ENCODE assay signal across 7 mouse cellular contexts in genomic region chr4:154171151-154171930, GRCm38 (mm10). TPM values are rescaled to one million over a fixed set of nuclear protein-coding genes. Genes with fewer than 3 reads are reported as not detected.
A peak's percentile ranks its signal among the peaks of the same experiment; 100 is the strongest.
DNase-seq lines count a peak whose midpoint lies in the region; ATAC-seq and TF ChIP-seq lines count a peak whose summit lies in the region.

No protein-coding gene starts in this region.

- H3K27me3 ChIP-seq in embryonic facial prominence, embryonic 12.5 days, result peaks cover 27% of the 10 kb centered on the region
- H3K27me3 ChIP-seq in hindbrain, postnatal 0 days (ENCODE audit: insufficient read depth, low read length), result peaks cover 22% of the 10 kb centered on the region; the same call in 1 of the 2 replicates
- peaks cover 67% of the 10 kb centered on the region for H3K27me3 ChIP-seq in midbrain, embryonic 12.5 days

- peak overlapping the region; percentile 65 for H3K4me3 ChIP-seq in embryonic facial prominence, embryonic 12.5 days
- peak overlapping the region; percentile 48 for H3K4me3 ChIP-seq in hindbrain, postnatal 0 days (ENCODE audit: low read length)
- H3K4me3 ChIP-seq in midbrain, embryonic 12.5 days, result peak overlapping the region; percentile 63

- H3K9ac ChIP-seq in embryonic facial prominence, embryonic 12.5 days, result peak overlapping the region; percentile 68
- 0 out of 2 replicates have a peak overlapping the region, but pooled peaks have one; percentile 33 for H3K9ac ChIP-seq in hindbrain, postnatal 0 days (replicated peaks; ENCODE audit: low read length)
- H3K9ac ChIP-seq in midbrain, embryonic 12.5 days (replicated peaks), result peak overlapping the region; percentile 68

- peaks cover 44% of the 10 kb centered on the region for H3K4me1 ChIP-seq in embryonic facial prominence, embryonic 12.5 days
- peaks cover 5% of the 10 kb centered on the region; the same call in 1 of the 2 replicates for H3K4me1 ChIP-seq in hindbrain, postnatal 0 days (ENCODE audit: insufficient read depth, low read length)
- peaks cover 35% of the 10 kb centered on the region for H3K4me1 ChIP-seq in midbrain, embryonic 12.5 days

- intact Hi-C loops in gastrocnemius, postnatal 36 days (cut with DNase I), result no loop called here

- H3K27ac ChIP-seq in embryonic facial prominence, embryonic 12.5 days, result peak overlapping the region; percentile 75
- H3K27ac ChIP-seq in hindbrain, postnatal 0 days, result no peak overlapping the region
- H3K27ac ChIP-seq in midbrain, embryonic 12.5 days (replicated peaks), result peak overlapping the region; percentile 30; the same call in 1 of the 2 replicates

- under 1% methylated on average over 37 of the region's 37 CpGs for WGBS in embryonic facial prominence, embryonic 12.5 days
- WGBS in hindbrain, postnatal 0 days, result 2% methylated on average over 37 of the region's 37 CpGs
- WGBS in midbrain, embryonic 12.5 days, result 2% methylated on average over 37 of the region's 37 CpGs

- peak overlapping the region; percentile 93 for H3K4me2 ChIP-seq in embryonic facial prominence, embryonic 12.5 days (replicated peaks)
- H3K4me2 ChIP-seq in hindbrain, postnatal 0 days (ENCODE audit: low read depth, low read length), result peak overlapping the region; percentile 85
- peak overlapping the region; percentile 98 for H3K4me2 ChIP-seq in midbrain, embryonic 12.5 days (replicated peaks)

- no peaks in the 10 kb centered on the region for H3K36me3 ChIP-seq in embryonic facial prominence, embryonic 12.5 days
- no peaks in the 10 kb centered on the region for H3K36me3 ChIP-seq in hindbrain, postnatal 0 days (ENCODE audit: insufficient read depth, low read length)
- H3K36me3 ChIP-seq in midbrain, embryonic 12.5 days, result no peaks in the 10 kb centered on the region

- H3K9me3 ChIP-seq in embryonic facial prominence, embryonic 12.5 days, result no peaks in the 10 kb centered on the region
- no peaks in the 10 kb centered on the region for H3K9me3 ChIP-seq in hindbrain, postnatal 0 days (ENCODE audit: low read length)
- H3K9me3 ChIP-seq in midbrain, embryonic 12.5 days, result no peaks in the 10 kb centered on the region

- TF ChIP-seq CTCF in hindbrain, postnatal 0 days (IDR thresholded peaks at IDR 0.05; ENCODE audit: low read depth), result no peak

- peak; percentile 40 for ATAC-seq in common myeloid progenitor, adult 5-6 weeks (replicated peaks; ENCODE audit: low read depth, poor library complexity, severe bottlenecking)
- 0 out of 2 replicates have a peak, but pooled peaks have one; percentile 7 for ATAC-seq in embryonic facial prominence, embryonic 12.5 days (ENCODE audit: insufficient number of reproducible peaks, insufficient read depth, low FRiP score, low TSS enrichment)
- ATAC-seq in hindbrain, postnatal 0 days, result 0 out of 2 replicates have a peak, but pooled peaks have one; percentile 10
- ATAC-seq in midbrain, embryonic 12.5 days (ENCODE audit: low FRiP score, low read depth), result peak; percentile 53

- no peak for DNase-seq in hindbrain, postnatal 0 days (ENCODE audit: low spot score)
- DNase-seq in gastrocnemius, postnatal 36 days, result no peak
- no peak for DNase-seq in adrenal gland, postnatal 4 days (ENCODE audit: low spot score in 2 of 2)
- no peak for DNase-seq in spleen, postnatal 10 days (ENCODE audit: low spot score in 2 of 2)

RNA-seq across cellular contexts. Expression of gene Megf6, which starts 0.8 kb away (rescaled TPM):
- not detected in 2 replicates for total RNA-seq in common myeloid progenitor, adult 5-6 weeks (2017)
- 60.5 and 63.2 TPM in 2 replicates for polyA plus RNA-seq in embryonic facial prominence, embryonic 12.5 days (2016; fragmentation: Nextera tagmentation; extraction: Ambion mirVana)
- total RNA-seq in hindbrain, postnatal 0 days (2014; rRNA removed), result 40.5 and 54.8 TPM in 2 replicates
- polyA plus RNA-seq in hindbrain, postnatal 0 days (2015; fragmentation: Nextera tagmentation; extraction: Ambion mirVana), result 7.0 and 7.2 TPM in 2 replicates
- polyA plus RNA-seq in midbrain, embryonic 12.5 days (2016; fragmentation: Nextera tagmentation; extraction: Ambion mirVana), result 21.3 and 29.5 TPM in 2 replicates
- total RNA-seq in gastrocnemius, postnatal 36 days (2021), result under 1 TPM; 0.54 TPM
- 10 to 100 TPM; 18.0 to 19.6 TPM for total RNA-seq in adrenal gland, postnatal 4 days (2021)

RNA-seq across cellular contexts. Expression of gene Tprgl, which starts 10.9 kb away (rescaled TPM):
- total RNA-seq in common myeloid progenitor, adult 5-6 weeks (2017), result 34.9 and 39.8 TPM in 2 replicates
- polyA plus RNA-seq in embryonic facial prominence, embryonic 12.5 days (2016; fragmentation: Nextera tagmentation; extraction: Ambion mirVana), result 144 and 146 TPM in 2 replicates
- 212 and 220 TPM in 2 replicates for total RNA-seq in hindbrain, postnatal 0 days (2014; rRNA removed)
- polyA plus RNA-seq in hindbrain, postnatal 0 days (2015; fragmentation: Nextera tagmentation; extraction: Ambion mirVana), result 228 and 239 TPM in 2 replicates
- polyA plus RNA-seq in midbrain, embryonic 12.5 days (2016; fragmentation: Nextera tagmentation; extraction: Ambion mirVana), result 149 and 164 TPM in 2 replicates
- 10 to 100 TPM; 82.7 to 82.8 TPM for total RNA-seq in gastrocnemius, postnatal 36 days (2021)
- 100 to 1,000 TPM; 137 to 140 TPM for total RNA-seq in adrenal gland, postnatal 4 days (2021)

RNA-seq across cellular contexts. Expression of gene Wrap73, which starts 29.2 kb away (rescaled TPM):
- total RNA-seq in common myeloid progenitor, adult 5-6 weeks (2017), result 9.5 and 10.4 TPM in 2 replicates
- 49.8 TPM in 2 replicates for polyA plus RNA-seq in embryonic facial prominence, embryonic 12.5 days (2016; fragmentation: Nextera tagmentation; extraction: Ambion mirVana)
- total RNA-seq in hindbrain, postnatal 0 days (2014; rRNA removed), result 55.0 and 76.7 TPM in 2 replicates
- polyA plus RNA-seq in hindbrain, postnatal 0 days (2015; fragmentation: Nextera tagmentation; extraction: Ambion mirVana), result 36.3 and 36.5 TPM in 2 replicates
- 46.9 and 52.5 TPM in 2 replicates for polyA plus RNA-seq in midbrain, embryonic 12.5 days (2016; fragmentation: Nextera tagmentation; extraction: Ambion mirVana)
- 1 to 10 TPM; 7.0 to 8.7 TPM for total RNA-seq in gastrocnemius, postnatal 36 days (2021)
- 10 to 100 TPM; 17.8 to 18.7 TPM for total RNA-seq in adrenal gland, postnatal 4 days (2021)

RNA-seq across cellular contexts. Expression of gene Trp73, which starts 31.3 kb away (rescaled TPM):
- total RNA-seq in common myeloid progenitor, adult 5-6 weeks (2017), result not detected in 2 replicates
- polyA plus RNA-seq in embryonic facial prominence, embryonic 12.5 days (2016; fragmentation: Nextera tagmentation; extraction: Ambion mirVana), result 1.5 and 2.3 TPM in 2 replicates
- total RNA-seq in hindbrain, postnatal 0 days (2014; rRNA removed), result 0.83 and 1.2 TPM in 2 replicates
- polyA plus RNA-seq in hindbrain, postnatal 0 days (2015; fragmentation: Nextera tagmentation; extraction: Ambion mirVana), result 0.96 and 1.3 TPM in 2 replicates
- 0.47 and 0.84 TPM in 2 replicates for polyA plus RNA-seq in midbrain, embryonic 12.5 days (2016; fragmentation: Nextera tagmentation; extraction: Ambion mirVana)
- not detected for total RNA-seq in gastrocnemius, postnatal 36 days (2021)
- total RNA-seq in adrenal gland, postnatal 4 days (2021), result under 1 TPM in 1 of 2 experiments, not detected in 1; 0.11 TPM

Comparison
In these comparisons a context has a peak if more than half of its experiments do, and no peak if none do; other contexts are left out.
1. RNA of gene Megf6, which starts 0.8 kb away (total RNA-seq): 40.5 to 54.8 TPM in hindbrain, postnatal 0 days and 18.0 to 19.6 TPM in adrenal gland, postnatal 4 days; 0.54 TPM in gastrocnemius, postnatal 36 days and not detected in common myeloid progenitor, adult 5-6 weeks; every median in the first group is over 10 times any median in the second.
2. Peak in every context shown above with its lines, with median percentiles within 50 percentile points of each other: ATAC-seq, H3K4me2 ChIP-seq, H3K4me3 ChIP-seq and H3K9ac ChIP-seq.